Mouse (Mus musculus): ENCODE results near the gene Cwc27. TPM values are rescaled to one million over a fixed set of nuclear protein-coding genes. Genes with fewer than 3 reads are reported as not detected.

The Cwc27 gene
- polyA plus RNA-seq, 1 experiment = 4.4 TPM

DNA sequence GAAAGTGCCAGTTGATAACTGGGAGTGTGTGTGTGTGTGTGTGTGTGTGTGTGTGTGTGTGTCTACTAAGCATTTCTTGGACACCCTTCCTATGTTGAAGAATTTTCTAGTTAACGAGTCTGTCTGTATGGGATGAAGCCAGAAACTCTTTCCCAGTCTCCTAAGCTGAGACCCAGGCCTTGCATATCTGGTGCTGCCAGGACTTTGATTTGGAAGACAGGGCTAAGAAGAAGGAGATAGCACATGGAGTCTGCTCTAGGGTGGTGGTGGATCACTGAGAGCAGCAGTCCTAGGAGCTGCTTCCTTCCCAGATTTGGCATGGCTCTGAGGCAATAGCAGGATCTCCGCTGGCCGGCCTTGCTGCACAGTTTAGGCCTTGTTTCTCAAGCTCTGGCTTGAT, 215.2 kb downstream of the Cwc27 start:
- Histone ChIP-seq H3K27ac (ENCODE audit: control insufficient read depth, insufficient read depth, low read depth, low read length) (no peak overlapping the region), H3K4me3 (ENCODE audit: control insufficient read depth, low read depth, low read length) (no peak overlapping the region), H3K27me3 (ENCODE audit: control insufficient read depth, insufficient read depth, low read length) (no peaks in the 10 kb centered on the region), H3K4me1 (ENCODE audit: control insufficient read depth, insufficient read depth, low read length) (peaks cover 1% of the 10 kb centered on the region), H3K36me3 (ENCODE audit: control insufficient read depth, insufficient read depth, low read length) (no peaks in the 10 kb centered on the region)
- TF ChIP-seq CTCF (IDR thresholded peaks at IDR 0.05; ENCODE audit: control insufficient read depth, insufficient read depth, insufficient replicate concordance, low read depth, low read length) (no peak), POLR2A (IDR thresholded peaks at IDR 0.05; ENCODE audit: control insufficient read depth, low read depth, low read length) (no peak)

DNA sequence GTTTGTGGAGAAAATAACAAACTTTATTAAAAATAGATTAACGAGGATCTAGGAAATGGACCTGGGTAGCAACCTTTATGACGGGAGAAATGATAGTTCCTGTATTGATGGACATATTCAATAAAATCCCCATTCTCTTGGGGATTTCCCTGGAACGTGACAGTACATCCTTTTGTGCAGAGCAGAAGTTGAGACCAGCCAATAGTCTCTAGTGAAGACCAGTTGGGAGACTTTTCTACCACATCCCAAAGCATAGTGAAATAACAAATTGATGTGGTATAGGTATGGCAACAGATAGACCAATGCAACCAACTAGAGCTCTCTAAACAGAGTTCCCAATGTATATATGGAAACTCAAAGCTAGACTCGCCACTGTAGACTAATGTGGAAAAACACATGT, 220.7 kb downstream of the Cwc27 start:
- H3K4me1 ChIP-seq (ENCODE audit: control insufficient read depth, insufficient read depth, low read length) = no peaks in the 10 kb centered on the region
- TF ChIP-seq CTCF (IDR thresholded peaks at IDR 0.05; ENCODE audit: control insufficient read depth, insufficient read depth, insufficient replicate concordance, low read depth, low read length) = no peak
- TF ChIP-seq POLR2A (IDR thresholded peaks at IDR 0.05; ENCODE audit: control insufficient read depth, low read depth, low read length) = no peak
- no peak overlapping the region for H3K27ac ChIP-seq (ENCODE audit: control insufficient read depth, insufficient read depth, low read depth, low read length)
- no peak overlapping the region for H3K4me3 ChIP-seq (ENCODE audit: control insufficient read depth, low read depth, low read length)
- H3K27me3 ChIP-seq (ENCODE audit: control insufficient read depth, insufficient read depth, low read length) = no peaks in the 10 kb centered on the region
- no peaks in the 10 kb centered on the region for H3K36me3 ChIP-seq (ENCODE audit: control insufficient read depth, insufficient read depth, low read length)

DNA sequence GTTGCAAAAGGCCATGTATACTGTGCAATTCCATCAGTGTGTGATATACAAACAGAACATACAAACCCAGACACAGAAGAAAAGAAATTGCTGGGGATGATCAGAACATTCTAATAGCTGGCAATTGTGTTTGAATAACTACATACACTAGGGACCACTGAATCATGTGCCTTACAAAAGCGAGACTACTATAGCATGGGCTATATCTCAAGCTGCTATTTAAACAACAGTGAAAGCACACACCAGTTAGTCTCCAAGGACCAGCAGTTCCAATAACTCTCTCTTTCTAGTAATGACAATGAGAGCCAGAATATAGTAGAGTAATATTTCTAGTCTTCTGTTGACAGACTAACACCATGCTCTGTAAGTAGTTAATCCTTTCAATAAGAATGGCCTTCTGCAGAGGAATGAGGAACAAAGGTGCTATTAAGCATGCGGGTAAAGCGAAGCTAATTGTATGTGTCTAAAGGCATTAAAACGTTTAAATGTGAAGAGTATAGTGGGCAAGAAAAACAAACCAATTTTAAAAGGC, 222.1 kb downstream of the Cwc27 start:
- Histone ChIP-seq H3K27ac (ENCODE audit: control insufficient read depth, insufficient read depth, low read depth, low read length) (no peak overlapping the region), H3K27me3 (ENCODE audit: control insufficient read depth, insufficient read depth, low read length) (no peaks in the 10 kb centered on the region), H3K36me3 (ENCODE audit: control insufficient read depth, insufficient read depth, low read length) (no peaks in the 10 kb centered on the region), H3K4me3 (ENCODE audit: control insufficient read depth, low read depth, low read length) (no peak overlapping the region), H3K4me1 (ENCODE audit: control insufficient read depth, insufficient read depth, low read length) (peaks cover 3% of the 10 kb centered on the region)
- TF ChIP-seq POLR2A (IDR thresholded peaks at IDR 0.05; ENCODE audit: control insufficient read depth, low read depth, low read length) (no peak), CTCF (IDR thresholded peaks at IDR 0.05; ENCODE audit: control insufficient read depth, insufficient read depth, insufficient replicate concordance, low read depth, low read length) (no peak)

DNA sequence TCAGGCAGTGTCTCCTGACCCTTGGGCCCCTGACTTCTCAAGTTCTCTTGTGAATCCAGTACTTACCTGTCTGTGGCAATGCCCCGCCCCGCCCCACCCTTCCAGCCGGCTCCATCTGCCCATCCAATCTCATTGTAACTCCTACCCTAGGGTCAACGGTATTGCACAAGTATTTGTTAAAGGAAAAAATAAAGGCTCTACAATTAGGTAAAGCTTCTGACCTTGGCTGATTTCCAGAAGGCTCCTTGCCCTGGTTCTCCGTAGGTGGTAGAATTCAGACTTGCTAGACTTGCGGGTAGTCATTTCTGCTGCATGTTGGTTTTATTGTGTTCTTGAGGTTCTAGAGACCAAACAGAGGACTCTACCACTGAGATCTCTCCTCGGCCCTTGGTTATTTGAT, 226.0 kb downstream of the Cwc27 start:
- Histone ChIP-seq H3K36me3 (ENCODE audit: control insufficient read depth, insufficient read depth, low read length) (no peaks in the 10 kb centered on the region), H3K4me3 (ENCODE audit: control insufficient read depth, low read depth, low read length) (no peak overlapping the region), H3K27me3 (ENCODE audit: control insufficient read depth, insufficient read depth, low read length) (no peaks in the 10 kb centered on the region), H3K27ac (ENCODE audit: control insufficient read depth, insufficient read depth, low read depth, low read length) (no peak overlapping the region), H3K4me1 (ENCODE audit: control insufficient read depth, insufficient read depth, low read length) (peaks cover 3% of the 10 kb centered on the region)
- TF ChIP-seq POLR2A (IDR thresholded peaks at IDR 0.05; ENCODE audit: control insufficient read depth, low read depth, low read length) (no peak), CTCF (IDR thresholded peaks at IDR 0.05; ENCODE audit: control insufficient read depth, insufficient read depth, insufficient replicate concordance, low read depth, low read length) (no peak)

DNA sequence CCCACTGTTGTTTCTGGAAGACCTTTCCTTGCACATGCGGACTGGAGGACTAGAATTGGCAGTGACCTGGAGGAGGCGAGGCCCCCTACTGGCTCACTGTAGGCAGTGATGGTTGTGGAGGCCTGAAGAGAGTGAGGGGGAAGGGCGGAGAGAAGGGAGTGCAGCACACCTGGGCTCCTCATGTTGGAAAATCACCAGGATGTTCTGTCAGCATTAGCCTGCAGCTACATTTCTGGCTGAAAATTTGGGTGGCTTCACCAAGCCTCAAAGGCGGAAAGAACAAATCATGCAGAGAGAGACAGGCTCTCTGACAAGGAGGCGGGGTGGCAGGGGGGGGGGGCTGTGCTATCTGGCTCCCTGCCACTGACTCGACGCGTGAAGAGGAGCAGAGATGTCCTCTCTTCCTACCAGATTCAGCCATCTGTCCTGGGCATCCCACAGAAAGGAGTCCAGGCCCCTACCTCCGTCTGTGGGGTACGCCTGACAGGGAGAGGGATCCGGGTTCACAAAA, 226.8 kb downstream of the Cwc27 start:
- H3K4me1 ChIP-seq (ENCODE audit: control insufficient read depth, insufficient read depth, low read length) = peaks cover 3% of the 10 kb centered on the region
- H3K27ac ChIP-seq (ENCODE audit: control insufficient read depth, insufficient read depth, low read depth, low read length) = no peak overlapping the region
- no peaks in the 10 kb centered on the region for H3K36me3 ChIP-seq (ENCODE audit: control insufficient read depth, insufficient read depth, low read length)
- TF ChIP-seq POLR2A (IDR thresholded peaks at IDR 0.05; ENCODE audit: control insufficient read depth, low read depth, low read length) (no peak), CTCF (IDR thresholded peaks at IDR 0.05; ENCODE audit: control insufficient read depth, insufficient read depth, insufficient replicate concordance, low read depth, low read length) (peak; percentile 31; the same call in 1 of the 2 replicates)
- no peak overlapping the region for H3K4me3 ChIP-seq (ENCODE audit: control insufficient read depth, low read depth, low read length)
- H3K27me3 ChIP-seq (ENCODE audit: control insufficient read depth, insufficient read depth, low read length) = no peaks in the 10 kb centered on the region

DNA sequence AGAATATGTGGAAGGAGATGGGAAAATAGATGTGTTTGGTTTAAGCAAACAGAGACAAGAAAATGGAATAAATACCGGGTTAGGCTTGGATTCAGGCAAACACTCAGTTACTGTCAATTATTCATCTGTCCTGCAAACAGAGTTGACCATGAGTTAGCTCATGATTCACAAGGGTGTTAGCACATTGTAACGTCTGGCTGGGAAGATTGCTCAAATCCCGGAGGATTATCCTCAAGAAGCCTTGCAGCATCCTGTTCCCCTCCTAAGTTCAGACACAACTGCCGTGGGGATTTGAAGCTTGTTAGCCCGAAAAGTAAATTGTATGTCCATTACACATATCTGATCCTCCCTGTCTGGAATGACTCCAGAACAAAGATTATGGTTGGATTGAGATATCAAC, 228.6 kb downstream of the Cwc27 start:
- Histone ChIP-seq H3K4me1 (ENCODE audit: control insufficient read depth, insufficient read depth, low read length) (peaks cover 3% of the 10 kb centered on the region), H3K4me3 (ENCODE audit: control insufficient read depth, low read depth, low read length) (no peak overlapping the region), H3K36me3 (ENCODE audit: control insufficient read depth, insufficient read depth, low read length) (no peaks in the 10 kb centered on the region), H3K27me3 (ENCODE audit: control insufficient read depth, insufficient read depth, low read length) (no peaks in the 10 kb centered on the region), H3K27ac (ENCODE audit: control insufficient read depth, insufficient read depth, low read depth, low read length) (no peak overlapping the region)
- no peak for TF ChIP-seq POLR2A (IDR thresholded peaks at IDR 0.05; ENCODE audit: control insufficient read depth, low read depth, low read length)
- no peak for TF ChIP-seq CTCF (IDR thresholded peaks at IDR 0.05; ENCODE audit: control insufficient read depth, insufficient read depth, insufficient replicate concordance, low read depth, low read length)

Other genes with a start within 250 kb of the Cwc27 start
- gene Srek1ip1, start 24.7 kb downstream of the Cwc27 start, polyA plus RNA-seq (2012; rRNA removed) = 5.2 and 6.6 TPM in 2 replicates
- gene Shisal2b, start 46.8 kb upstream of the Cwc27 start, polyA plus RNA-seq (2012; rRNA removed) = not detected in 2 replicates
- 0.08 and 0.11 TPM in 2 replicates for gene Rgs7bp, start 237.8 kb upstream of the Cwc27 start, polyA plus RNA-seq (2012; rRNA removed)